Mouse (Mus musculus) kidney, postnatal 0 days (tissue): ENCODE measurements around the gene S100a10. TPM values are rescaled to one million over a fixed set of nuclear protein-coding genes. Genes with fewer than 3 reads are reported as not detected.

Experiments used
- ATAC-seq: fragments of 200-750 bp; cut with Nextera tagmentation; replicated peaks from 2 replicates; pipeline ENCODE4 v1.8.0; 2017; ENCODE audit warnings: low read depth, moderate number of reproducible peaks, moderate TSS enrichment, moderate library complexity; ENCODE audit not compliant: low FRiP score
- DNase-seq: peaks from one replicate; pipeline ENCODE4 v3.0.0-alpha.2; 2016; ENCODE audit warnings: low spot score
- H3K27ac ChIP-seq: fragments of 300-500 bp; sonication (generic); 2 replicates; pipeline ENCODE4 v1.5.1; 2014; ENCODE audit warnings: mild to moderate bottlenecking
- H3K27me3 ChIP-seq: fragments of 300-500 bp; sonication (generic); 2 replicates; pipeline ENCODE4 v1.6.1; 2014; ENCODE audit warnings: low read length, mixed read lengths; ENCODE audit not compliant: insufficient read depth
- H3K36me3 ChIP-seq: fragments of 300-500 bp; sonication (generic); 2 replicates; pipeline ENCODE4 v1.6.1; 2014; ENCODE audit warnings: low read length, mixed read lengths; ENCODE audit not compliant: insufficient read depth
- H3K4me1 ChIP-seq: fragments of 300-500 bp; sonication (generic); replicated peaks from 2 replicates; pipeline ENCODE4 v1.6.1; 2014; ENCODE audit warnings: antibody characterized with exemption, low read length, mixed read lengths; ENCODE audit not compliant: insufficient read depth
- H3K4me2 ChIP-seq: fragments of 300-500 bp; sonication (generic); 2 replicates; pipeline ENCODE4 v1.6.1; 2014; ENCODE audit warnings: mild to moderate bottlenecking, low read length, moderate library complexity, mixed read lengths
- H3K4me3 ChIP-seq: fragments of 300-500 bp; sonication (generic); replicated peaks from 2 replicates; pipeline ENCODE4 v1.5.1; 2014; ENCODE audit warnings: low read depth, low read length
- H3K9ac ChIP-seq: fragments of 300-500 bp; sonication (generic); 2 replicates; pipeline ENCODE4 v1.6.1; 2014; ENCODE audit warnings: low read depth, low read length
- H3K9me3 ChIP-seq: fragments of 300-500 bp; sonication (generic); replicated peaks from 2 replicates; pipeline ENCODE4 v1.6.1; 2016; ENCODE audit warnings: low read length, inconsistent platforms, mixed read lengths
- CTCF ChIP-seq: IDR thresholded peaks from 2 replicates; pipeline ENCODE4 v1.5.1; 2016; ENCODE audit warnings: antibody characterized with exemption, low read depth, mild to moderate bottlenecking, moderate library complexity
- WGBS: fragments of 180-500 bp; shearing (Covaris S2); extraction: QIAGEN DNeasy Blood & Tissue Kit; methylation state at CpG from one replicate; pipeline ENCODE4 v1.1.7; 2014; 5-methylcytosine and 5-hydroxymethylcytosine counted together
- polyA plus RNA-seq: library from polyadenylated mRNA; unstranded; fragments of >200 nt; fragmentation: Nextera tagmentation; extraction: Ambion mirVana; gene quantifications from 2 replicates; pipeline ENCODE4 v1.2.1, GENCODE M21; 2015

S100a10 gene
- polyA plus RNA-seq, 1 experiment from 2014 or later = 566 TPM

DNA sequence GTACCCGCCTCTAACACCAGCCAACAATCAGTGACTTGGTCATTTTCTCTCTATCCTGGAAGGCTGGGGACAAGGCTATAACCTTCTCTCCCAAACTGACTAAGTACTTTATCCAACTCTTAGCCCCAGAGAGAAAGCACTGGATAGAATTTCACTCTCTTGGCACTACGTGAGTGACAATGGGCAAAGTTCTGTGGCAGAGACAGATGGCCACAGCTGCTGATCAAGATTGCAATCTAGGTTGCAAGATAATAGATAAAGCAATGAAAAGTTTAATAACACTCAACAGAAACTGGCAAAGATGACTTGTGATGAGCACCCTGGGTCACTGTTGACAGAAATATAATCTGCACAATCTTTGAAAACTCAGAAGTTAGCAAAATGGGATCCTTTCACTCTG, 14.2 kb downstream of the S100a10 start:
- H3K4me2 ChIP-seq = peak overlapping the region; percentile 21
- ATAC-seq = no peak

DNA sequence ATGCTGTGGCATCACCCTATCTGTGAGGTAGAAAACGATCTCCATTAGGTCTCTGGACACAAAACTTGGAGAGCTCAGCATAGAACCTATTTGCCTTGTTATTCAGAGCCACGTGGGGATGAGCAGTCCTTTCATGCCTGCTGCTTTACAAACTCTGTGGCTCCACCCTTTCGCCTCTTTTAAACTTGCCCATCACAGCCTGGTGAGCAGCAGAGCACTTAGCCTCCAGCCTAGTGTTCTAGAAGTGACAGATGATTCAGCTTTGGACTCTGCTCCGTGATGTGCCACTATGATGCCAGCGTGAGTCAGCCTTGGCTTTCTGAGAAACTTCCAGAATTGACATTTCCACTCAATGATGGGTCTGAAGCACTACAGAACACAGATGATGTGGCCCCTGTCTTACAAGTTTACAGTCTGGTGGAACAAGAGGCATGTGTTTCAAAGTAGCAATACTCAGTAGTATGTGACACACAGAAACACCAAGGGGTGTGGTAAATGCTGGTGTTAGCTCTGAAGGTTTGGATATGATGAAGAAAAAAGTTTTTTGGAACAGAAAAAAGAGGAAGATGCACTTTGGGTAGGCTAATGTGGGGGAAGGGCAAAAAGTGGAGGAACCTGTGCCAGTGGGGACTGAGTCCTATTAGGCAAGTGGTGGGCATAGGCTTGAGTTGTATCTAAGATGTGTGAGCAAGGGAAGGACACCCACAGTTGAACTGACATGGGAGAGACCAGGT, 17.3 kb downstream of the S100a10 start:
- Histone ChIP-seq H3K36me3 (no peaks in the 10 kb centered on the region), H3K9me3 (no peaks in the 10 kb centered on the region), H3K4me1 (no peaks in the 10 kb centered on the region), H3K4me2 (no peak overlapping the region), H3K27ac (no peak overlapping the region), H3K4me3 (no peak overlapping the region), H3K9ac (no peak overlapping the region), H3K27me3 (no peaks in the 10 kb centered on the region)
- no peak for TF ChIP-seq CTCF
- DNase-seq = no peak
- 72% methylated on average over 5 of the region's 5 CpGs for WGBS
- ATAC-seq = no peak

More for the DNA sequence above, 14.2 kb downstream of the S100a10 start:
- H3K36me3 ChIP-seq = peaks cover 9% of the 10 kb centered on the region
- no peak for DNase-seq
- H3K4me3 ChIP-seq = no peak overlapping the region
- no peaks in the 10 kb centered on the region for H3K9me3 ChIP-seq
- H3K27ac ChIP-seq = peak overlapping the region; percentile 68
- WGBS = 23% methylated on average over 2 of the region's 2 CpGs
- H3K27me3 ChIP-seq = no peaks in the 10 kb centered on the region
- no peaks in the 10 kb centered on the region for H3K4me1 ChIP-seq
- TF ChIP-seq CTCF = no peak
- no peak overlapping the region for H3K9ac ChIP-seq

GRCm38 (mm10) chr3:93579317-93580038, 24.6 kb downstream of the S100a10 start:
- Histone ChIP-seq H3K36me3 (no peaks in the 10 kb centered on the region), H3K4me2 (no peak overlapping the region), H3K9me3 (no peaks in the 10 kb centered on the region), H3K27me3 (no peaks in the 10 kb centered on the region), H3K4me3 (no peak overlapping the region), H3K27ac (no peak overlapping the region), H3K4me1 (no peaks in the 10 kb centered on the region; the same call in 1 of the 2 replicates), H3K9ac (no peak overlapping the region)
- ATAC-seq (no peak), DNase-seq (no peak)
- TF ChIP-seq CTCF = no peak
- 54% methylated on average over 6 of the region's 6 CpGs for WGBS

- DNase-seq = no peak
- no peak for TF ChIP-seq CTCF
- Histone ChIP-seq H3K4me1 (no peaks in the 10 kb centered on the region; the same call in 1 of the 2 replicates), H3K27ac (no peak overlapping the region), H3K9ac (no peak overlapping the region), H3K36me3 (no peaks in the 10 kb centered on the region), H3K9me3 (no peaks in the 10 kb centered on the region), H3K27me3 (no peaks in the 10 kb centered on the region), H3K4me2 (no peak overlapping the region), H3K4me3 (no peak overlapping the region)
- 95% methylated on average over 2 of the region's 2 CpGs for WGBS
- no peak for ATAC-seq
Measured at GRCm38 (mm10) chr3:93580039-93580403, 25.1 kb downstream of the S100a10 start.

- Histone ChIP-seq H3K4me2 (no peak overlapping the region), H3K9me3 (no peaks in the 10 kb centered on the region), H3K4me1 (no peaks in the 10 kb centered on the region; the same call in 1 of the 2 replicates), H3K27ac (no peak overlapping the region), H3K9ac (no peak overlapping the region), H3K36me3 (no peaks in the 10 kb centered on the region), H3K4me3 (no peak overlapping the region), H3K27me3 (no peaks in the 10 kb centered on the region)
- DNase-seq (no peak), ATAC-seq (no peak)
- 24% methylated on average over 2 of the region's 2 CpGs for WGBS
- TF ChIP-seq CTCF = no peak
Measured at GRCm38 (mm10) chr3:93580946-93581345, 26.1 kb downstream of the S100a10 start.

- Histone ChIP-seq H3K27ac (no peak overlapping the region), H3K27me3 (no peaks in the 10 kb centered on the region)
- 84% methylated on average over 4 of the region's 4 CpGs for WGBS
Measured at GRCm38 (mm10) chr3:93581687-93582086, 26.8 kb downstream of the S100a10 start.

More at GRCm38 (mm10) chr3:93581687-93582086, 26.8 kb downstream of the S100a10 start:
- Histone ChIP-seq H3K9me3 (no peaks in the 10 kb centered on the region), H3K4me1 (no peaks in the 10 kb centered on the region; the same call in 1 of the 2 replicates), H3K9ac (no peak overlapping the region), H3K36me3 (no peaks in the 10 kb centered on the region), H3K4me2 (no peak overlapping the region), H3K4me3 (no peak overlapping the region)
- ATAC-seq = no peak
- no peak for TF ChIP-seq CTCF
- no peak for DNase-seq
